Mouse (Mus musculus): ENCODE data around the gene Nol3.

GRCm38 (mm10) chr8:105308428-105308827 is 32.5 kb downstream of the Nol3 start:
- TF ChIP-seq POLR2A (IDR thresholded peaks at IDR 0.05; ENCODE audit: insufficient read depth, low read length) (no peak), CTCF (IDR thresholded peaks at IDR 0.05; ENCODE audit: low read depth, low read length) (no peak), EP300 (IDR thresholded peaks at IDR 0.05; ENCODE audit: insufficient read depth, low read depth, low read length) (no peak)

Measured in ES-Bruce4 (cell line).